Mouse (Mus musculus): ENCODE measurements at regions not wholly inside any gene's neighbourhood (a gene's known extent, or its start where the extent isn't known, plus 50 kb on each side); places are given as distances from the start of the nearest gene placed in this dataset.

- no peak for DNase-seq (ENCODE audit: low read depth in 1 of 2, low spot score in 2 of 2)
- no peaks in the 10 kb centered on the region for H3K4me1 ChIP-seq (ENCODE audit: control insufficient read depth, insufficient read depth, insufficient read length)
- 72% methylated on average over 2 of the region's 2 CpGs for WGBS
- H3K27me3 ChIP-seq (ENCODE audit: control insufficient read depth, insufficient read depth, low read length): no peaks in the 10 kb centered on the region
- H3K27ac ChIP-seq (ENCODE audit: insufficient read depth, low read length): no peak overlapping the region
- H3K36me3 ChIP-seq (ENCODE audit: control insufficient read depth, insufficient read depth, low read length): no peaks in the 10 kb centered on the region
- no peak for TF ChIP-seq POLR2A (IDR thresholded peaks at IDR 0.05; ENCODE audit: low read depth, low read length)
- H3K4me3 ChIP-seq (ENCODE audit: extremely low read depth, insufficient read depth, insufficient read length): no peak overlapping the region
Observed at GRCm38 (mm10) chr6:112221373-112221772, 52.2 kb upstream of the Lmcd1 start.

GRCm38 (mm10) chr6:112223325-112223724 is 50.2 kb upstream of the Lmcd1 start:
- Histone ChIP-seq H3K36me3 (ENCODE audit: control insufficient read depth, insufficient read depth, low read length) (no peaks in the 10 kb centered on the region), H3K27me3 (ENCODE audit: control insufficient read depth, insufficient read depth, low read length) (no peaks in the 10 kb centered on the region), H3K27ac (ENCODE audit: insufficient read depth, low read length) (no peak overlapping the region), H3K4me3 (ENCODE audit: extremely low read depth, insufficient read depth, insufficient read length) (no peak overlapping the region), H3K4me1 (ENCODE audit: control insufficient read depth, insufficient read depth, insufficient read length) (no peaks in the 10 kb centered on the region)
- TF ChIP-seq CTCF (IDR thresholded peaks at IDR 0.05; ENCODE audit: extremely low read depth, insufficient read depth, insufficient read length, insufficient replicate concordance) (no peak), POLR2A (IDR thresholded peaks at IDR 0.05; ENCODE audit: low read depth, low read length) (no peak)
- DNase-seq (ENCODE audit: low read depth in 1 of 2, low spot score in 2 of 2): no peak
- 79% methylated on average over 7 of the region's 7 CpGs for WGBS

All from spleen, adult 2 months (tissue).